Mouse (Mus musculus): ENCODE data around the gene Gm49711. TPM values are rescaled to one million over a fixed set of nuclear protein-coding genes. Genes with fewer than 3 reads are reported as not detected.

Gm49711 gene
- total and polyA plus RNA-seq, 3 experiments = not detected

DNA sequence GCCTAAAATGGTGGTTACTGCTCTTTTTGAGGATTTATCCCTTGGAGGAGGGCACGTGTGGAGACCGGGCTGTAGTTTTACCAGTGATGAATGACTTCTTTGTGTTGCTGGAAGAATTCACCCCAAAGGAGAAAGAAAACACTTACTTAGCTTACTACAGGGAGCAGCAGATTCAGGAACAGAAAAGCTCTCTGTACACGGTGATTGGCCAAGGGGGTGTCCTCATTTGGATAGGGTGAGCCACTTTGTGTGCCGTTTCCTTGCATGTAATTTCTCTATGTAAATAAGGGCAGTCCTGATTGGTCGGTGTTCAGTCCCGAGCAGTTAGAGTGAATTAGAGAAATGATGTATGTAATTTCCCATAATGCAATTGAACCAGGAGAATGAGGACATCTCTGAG is 137.0 kb downstream of the Gm49711 start:
- H3K4me1 ChIP-seq (ENCODE audit: control insufficient read depth in 1 of 2, insufficient read depth in 2 of 2) = peaks cover 0 to 4% of the 10 kb centered on the region in 2 experiments; a peak in 1 of 4 replicates
- in situ Hi-C loops (cut with MboI; ENCODE audit: low pct_ligation_motif_present, low pct_unique_long_range_greater_than_20kb, low sequenced_read_pairs) (no loop called here), dilution Hi-C loops (cut with MboI; ENCODE audit: extremely low pct_ligation_motif_present, extremely low pct_unique_long_range_greater_than_20kb, low sequenced_read_pairs) (no loop called here)
- H3K79me2 ChIP-seq (replicated peaks; ENCODE audit: control insufficient read depth, extremely low read depth, insufficient read depth, poor library complexity, severe bottlenecking) = no peaks in the 10 kb centered on the region
- TF ChIP-seq RCOR1 (conservative IDR thresholded peaks at IDR 0.05; ENCODE audit: low read depth, low read length) (no peak), USF2 (conservative IDR thresholded peaks at IDR 0.05; ENCODE audit: low read depth, low read length) (no peak), JUN (IDR thresholded peaks at IDR 0.05; ENCODE audit: insufficient read depth, low read depth, low read length) (no peak), PAX5 (IDR thresholded peaks at IDR 0.05; ENCODE audit: low read length) (no peak), NRF1 (IDR thresholded peaks at IDR 0.05; ENCODE audit: low read depth, low read length) (no peak), MAZ (IDR thresholded peaks at IDR 0.05; ENCODE audit: low read depth, low read length) (no peak), HCFC1 (IDR thresholded peaks at IDR 0.05; ENCODE audit: low read depth, low read length) (no peak), KAT2A (IDR thresholded peaks at IDR 0.05; ENCODE audit: insufficient replicate concordance, low read length) (no peak), MAX (IDR thresholded peaks at IDR 0.05; ENCODE audit: low read length) (no peak), ZKSCAN1 (IDR thresholded peaks at IDR 0.05; ENCODE audit: borderline replicate concordance, low read depth, low read length) (no peak), RAD21 (IDR thresholded peaks at IDR 0.05; ENCODE audit: low read depth, low read length) (no peak), EP300 (IDR thresholded peaks at IDR 0.05; ENCODE audit: low read length) (no peak), TBP (conservative IDR thresholded peaks at IDR 0.05; ENCODE audit: low read depth, low read length) (no peak)
- H3K9me3 ChIP-seq (replicated peaks; ENCODE audit: low read length) = peaks cover 5% of the 10 kb centered on the region
- DNase-seq (ENCODE audit: extremely low read depth) = peak; percentile 42
- no peaks in the 10 kb centered on the region for H3K36me3 ChIP-seq (replicated peaks in 1 of 2; ENCODE audit: control insufficient read depth in 1 of 2, insufficient read depth in 1 of 2, low read length in 1 of 2)
- H3K27ac ChIP-seq (ENCODE audit: insufficient read depth, low read depth) = no peak overlapping the region
- no peak overlapping the region for H3K4me3 ChIP-seq (replicated peaks in 1 of 3; ENCODE audit: low read depth in 2 of 3, low read length in 2 of 3, poor library complexity in 1 of 3)
- H3K27me3 ChIP-seq (replicated peaks) = peaks cover 3% of the 10 kb centered on the region
- H3K9ac ChIP-seq (ENCODE audit: insufficient read depth, low read depth) = no peak overlapping the region
- no peak overlapping the region for H3K4me2 ChIP-seq (ENCODE audit: insufficient read depth, low read depth, poor library complexity, severe bottlenecking)

DNA sequence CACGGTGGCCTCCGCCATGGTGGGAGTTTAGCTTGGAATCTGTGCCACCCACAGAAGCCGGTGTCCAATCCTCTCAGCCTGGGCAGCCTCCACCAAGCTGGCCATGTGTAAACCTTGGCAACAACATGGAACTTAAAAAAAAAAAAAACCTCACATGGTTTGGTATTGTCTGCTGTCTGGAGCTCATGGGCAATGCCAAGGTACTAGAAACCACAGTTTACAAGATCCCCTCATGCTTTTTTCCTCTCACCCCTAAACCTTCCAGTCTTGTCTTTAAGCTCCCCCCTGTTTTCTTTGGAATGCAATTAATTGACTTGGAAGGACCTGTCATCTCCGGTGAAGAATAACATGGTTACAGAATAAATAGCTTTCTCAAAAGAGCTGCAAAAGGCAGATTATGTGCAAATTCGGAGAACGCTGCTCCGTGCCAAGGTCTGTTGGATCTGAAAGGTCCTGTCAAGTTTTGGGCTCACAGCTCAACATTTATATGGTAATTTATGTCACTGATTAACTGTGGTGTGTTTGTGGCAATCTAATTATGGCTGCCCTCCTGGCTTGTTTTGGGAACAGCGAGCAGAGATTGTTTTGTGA is 138.7 kb downstream of the Gm49711 start:
- H3K27me3 ChIP-seq (replicated peaks) = no peaks in the 10 kb centered on the region
- no peak for DNase-seq (ENCODE audit: extremely low read depth)
- H3K79me2 ChIP-seq (replicated peaks; ENCODE audit: control insufficient read depth, extremely low read depth, insufficient read depth, poor library complexity, severe bottlenecking) = no peaks in the 10 kb centered on the region
- H3K4me1 ChIP-seq (ENCODE audit: control insufficient read depth in 1 of 2, insufficient read depth in 2 of 2) = peaks cover 0 to 4% of the 10 kb centered on the region in 2 experiments; a peak in 1 of 4 replicates
- dilution Hi-C loops (cut with MboI; ENCODE audit: extremely low pct_ligation_motif_present, extremely low pct_unique_long_range_greater_than_20kb, low sequenced_read_pairs) = no loop called here
- peaks cover 5% of the 10 kb centered on the region for H3K9me3 ChIP-seq (replicated peaks; ENCODE audit: low read length)
- no peak overlapping the region for H3K27ac ChIP-seq (ENCODE audit: insufficient read depth, low read depth)
- TF ChIP-seq ZKSCAN1 (IDR thresholded peaks at IDR 0.05; ENCODE audit: borderline replicate concordance, low read depth, low read length) = no peak
- no peak for TF ChIP-seq USF1 (IDR thresholded peaks at IDR 0.05; ENCODE audit: low read depth, low read length)
- no peak for TF ChIP-seq POLR2A (IDR thresholded peaks at IDR 0.05; ENCODE audit: low read depth, low read length)
- TF ChIP-seq PAX5 (IDR thresholded peaks at IDR 0.05; ENCODE audit: low read length) = no peak
- no peak for TF ChIP-seq UBTF (IDR thresholded peaks at IDR 0.05; ENCODE audit: low read depth, low read length)
- TF ChIP-seq ETS1 (conservative IDR thresholded peaks at IDR 0.05; ENCODE audit: low read depth, low read length) = no peak
- TF ChIP-seq BHLHE40 (IDR thresholded peaks at IDR 0.05; ENCODE audit: low read depth, low read length) = no peak
- TF ChIP-seq SIN3A (IDR thresholded peaks at IDR 0.05; ENCODE audit: low read length) = no peak
- TF ChIP-seq MAZ (IDR thresholded peaks at IDR 0.05; ENCODE audit: low read depth, low read length) = no peak
- TF ChIP-seq MEF2A (IDR thresholded peaks at IDR 0.05; ENCODE audit: borderline replicate concordance, low read depth, low read length) = no peak
- TF ChIP-seq EP300 (IDR thresholded peaks at IDR 0.05; ENCODE audit: low read length) = no peak
- no peak for TF ChIP-seq SMC3 (IDR thresholded peaks at IDR 0.05; ENCODE audit: low read depth, low read length)
- TF ChIP-seq ZC3H11A (IDR thresholded peaks at IDR 0.05; ENCODE audit: low read depth, low read length) = no peak
- no peaks in the 10 kb centered on the region for H3K36me3 ChIP-seq (replicated peaks in 1 of 2; ENCODE audit: control insufficient read depth in 1 of 2, insufficient read depth in 1 of 2, low read length in 1 of 2)
- H3K9ac ChIP-seq (ENCODE audit: insufficient read depth, low read depth) = no peak overlapping the region
- in situ Hi-C loops (cut with MboI; ENCODE audit: low pct_ligation_motif_present, low pct_unique_long_range_greater_than_20kb, low sequenced_read_pairs) = no loop called here
- H3K4me2 ChIP-seq (ENCODE audit: insufficient read depth, low read depth, poor library complexity, severe bottlenecking) = no peak overlapping the region
- H3K4me3 ChIP-seq (replicated peaks in 1 of 3; ENCODE audit: low read depth in 2 of 3, low read length in 2 of 3, poor library complexity in 1 of 3) = no peak overlapping the region
